Mouse (Mus musculus): ENCODE results near the gene Dpp6.
A peak's percentile ranks its signal among the peaks of the same experiment; 100 is the strongest.

- TF ChIP-seq POLR2A (IDR thresholded peaks at IDR 0.05; ENCODE audit: borderline replicate concordance, control insufficient read depth, low read depth, low read length) = no peak
- peak; percentile 33; the same call in 1 of the 2 replicates for TF ChIP-seq CTCF (IDR thresholded peaks at IDR 0.05; ENCODE audit: control insufficient read depth, insufficient read depth, low read length)
These were observed 258.2 kb downstream of the Dpp6 start for GRCm38 (mm10) chr5:27075131-27075591.

Data from bone marrow, adult 2 months (tissue).